Mouse (Mus musculus) embryonic facial prominence, embryonic 15.5 days (tissue): ENCODE data around the gene Gm13769. TPM values are rescaled to one million over a fixed set of nuclear protein-coding genes. Genes with fewer than 3 reads are reported as not detected.
"Not testable (repeated sequence)": the region's sequence is repeated elsewhere in the genome, so short reads cannot be mapped to it uniquely, and the experiment has no call there.

Experiments
- ATAC-seq: fragments of 200-750 bp; cut with Nextera tagmentation; 2 replicates; pipeline ENCODE4 v1.8.0; 2017; ENCODE audit warnings: low read depth, moderate TSS enrichment; ENCODE audit not compliant: insufficient number of reproducible peaks, low FRiP score, low TSS enrichment
- H3K27ac ChIP-seq: fragments of 300-500 bp; sonication (generic); replicated peaks from 2 replicates; pipeline ENCODE4 v1.5.1; 2015; ENCODE audit warnings: mild to moderate bottlenecking, inconsistent platforms
- H3K27me3 ChIP-seq: fragments of 300-500 bp; sonication (generic); 2 replicates; pipeline ENCODE4 v1.6.1; 2015; ENCODE audit warnings: inconsistent platforms
- H3K36me3 ChIP-seq: fragments of 300-500 bp; sonication (generic); 2 replicates; pipeline ENCODE4 v1.6.1; 2015; ENCODE audit warnings: mild to moderate bottlenecking, inconsistent platforms
- H3K4me1 ChIP-seq: fragments of 300-500 bp; sonication (generic); 2 replicates; pipeline ENCODE4 v1.6.1; 2015; ENCODE audit warnings: inconsistent platforms
- H3K4me2 ChIP-seq: fragments of 300-500 bp; sonication (generic); replicated peaks from 2 replicates; pipeline ENCODE4 v1.6.1; 2015; ENCODE audit warnings: mild to moderate bottlenecking, inconsistent platforms
- H3K4me3 ChIP-seq: fragments of 300-500 bp; sonication (generic); replicated peaks from 2 replicates; pipeline ENCODE4 v1.5.1; 2015; ENCODE audit warnings: mild to moderate bottlenecking, inconsistent platforms
- H3K9ac ChIP-seq: fragments of 300-500 bp; sonication (generic); 2 replicates; pipeline ENCODE4 v1.6.1; 2015; ENCODE audit warnings: inconsistent platforms
- H3K9me3 ChIP-seq: fragments of 300-500 bp; sonication (generic); replicated peaks from 2 replicates; pipeline ENCODE4 v1.6.1; 2016; ENCODE audit warnings: inconsistent platforms
- WGBS: fragments of 180-500 bp; shearing (Covaris S2); methylation state at CpG from one replicate; pipeline ENCODE4 v1.1.7; 2015; 5-methylcytosine and 5-hydroxymethylcytosine counted together
- polyA plus RNA-seq: library from polyadenylated mRNA; unstranded; fragments of >200 nt; fragmentation: Nextera tagmentation; extraction: Ambion mirVana; gene quantifications from 2 replicates; pipeline ENCODE4 v1.2.1, GENCODE M21; 2015

Gene Gm13769
- polyA plus RNA-seq, result 0.29 and 0.33 TPM in 2 replicates

DNA sequence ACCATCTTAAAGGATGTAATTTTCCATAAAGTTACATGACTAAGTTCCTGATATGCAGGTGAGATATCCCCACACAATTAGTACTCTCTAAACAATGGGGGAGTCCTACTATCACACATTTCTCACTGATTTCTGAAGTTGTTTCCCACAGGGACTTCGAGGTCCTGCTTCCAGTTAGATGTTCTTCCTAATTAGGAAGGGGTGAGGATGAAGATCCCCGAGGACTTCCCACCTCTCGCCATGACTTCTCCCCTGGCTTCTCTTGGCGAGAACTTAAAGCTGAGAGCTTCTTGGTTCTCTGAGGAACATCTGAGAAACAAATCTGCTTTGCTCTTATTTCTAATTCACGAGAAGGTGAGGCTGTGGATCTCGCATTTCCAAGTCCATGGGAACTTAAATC lies at the start of gene Gm13769:
TSS of gene Gm13769 (plus strand) at position 301 of the 400 bp plus-strand sequence.
- not testable (repeated sequence) for H3K27me3 ChIP-seq, H3K4me1 ChIP-seq, H3K36me3 ChIP-seq, H3K9ac ChIP-seq, H3K4me2 ChIP-seq, H3K4me3 ChIP-seq, H3K9me3 ChIP-seq, ATAC-seq, H3K27ac ChIP-seq
- WGBS, result no CpG with 5 or more reads among the region's 6 CpGs

- no peaks in the 10 kb centered on the region for H3K4me1 ChIP-seq
- 81% methylated on average over 6 of the region's 6 CpGs for WGBS
- H3K36me3 ChIP-seq, result no peaks in the 10 kb centered on the region
- no peak within 1 kb of the TSS for H3K27ac ChIP-seq
- no peak within 1 kb of the TSS for H3K4me3 ChIP-seq
- no peak within 1 kb of the TSS for H3K4me2 ChIP-seq
- no peak within 1 kb of the TSS for H3K9ac ChIP-seq
- no peak for ATAC-seq
- no peaks in the 10 kb centered on the region for H3K27me3 ChIP-seq
- no peaks in the 10 kb centered on the region for H3K9me3 ChIP-seq
These were observed 29.3 kb upstream of the Gm13769 start, which contains the start of gene Olfr1272 for GRCm38 (mm10) chr2:90292741-90293140. Gene Olfr1272, minus strand, starts transcription at chr2:90292841.

GRCm38 (mm10) chr2:90346694-90347093 lies 24.7 kb downstream of the Gm13769 start:
- not testable (repeated sequence) for H3K9me3 ChIP-seq, H3K36me3 ChIP-seq, H3K9ac ChIP-seq, H3K4me3 ChIP-seq, ATAC-seq, H3K4me2 ChIP-seq, H3K27ac ChIP-seq, H3K27me3 ChIP-seq, H3K4me1 ChIP-seq
- WGBS, result no CpG with 5 or more reads among the region's 4 CpGs

DNA sequence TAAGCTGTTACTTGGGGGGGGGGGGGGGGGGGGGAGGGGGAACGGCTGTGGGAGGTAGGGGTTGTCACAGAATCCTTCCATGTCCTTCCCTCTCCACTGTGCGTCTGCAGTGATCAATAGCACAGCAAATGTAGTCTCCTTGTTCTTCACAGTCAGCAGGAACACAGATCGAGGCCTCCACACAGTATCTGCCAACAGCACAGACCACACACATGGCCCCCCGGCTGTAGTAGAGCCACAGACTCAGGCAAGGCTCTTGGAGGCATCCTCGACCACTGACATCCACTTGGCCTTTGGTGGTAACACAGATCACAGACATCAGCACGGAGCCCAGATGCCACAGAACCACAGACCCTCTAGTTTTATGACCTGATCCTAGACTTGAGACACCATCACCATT lies 29.0 kb downstream of the Gm13769 start:
- no CpG with 5 or more reads among the region's 6 CpGs for WGBS
- not testable (repeated sequence) for H3K36me3 ChIP-seq, H3K9ac ChIP-seq, ATAC-seq, H3K27me3 ChIP-seq, H3K4me1 ChIP-seq, H3K4me3 ChIP-seq, H3K4me2 ChIP-seq, H3K9me3 ChIP-seq, H3K27ac ChIP-seq

- not testable (repeated sequence) for H3K4me2 ChIP-seq, H3K36me3 ChIP-seq, H3K9ac ChIP-seq, H3K4me1 ChIP-seq, ATAC-seq, H3K27me3 ChIP-seq, H3K4me3 ChIP-seq, H3K9me3 ChIP-seq, H3K27ac ChIP-seq
- no CpG with 5 or more reads among the region's 3 CpGs for WGBS
These were observed 29.5 kb downstream of the Gm13769 start for GRCm38 (mm10) chr2:90351540-90351939.

DNA sequence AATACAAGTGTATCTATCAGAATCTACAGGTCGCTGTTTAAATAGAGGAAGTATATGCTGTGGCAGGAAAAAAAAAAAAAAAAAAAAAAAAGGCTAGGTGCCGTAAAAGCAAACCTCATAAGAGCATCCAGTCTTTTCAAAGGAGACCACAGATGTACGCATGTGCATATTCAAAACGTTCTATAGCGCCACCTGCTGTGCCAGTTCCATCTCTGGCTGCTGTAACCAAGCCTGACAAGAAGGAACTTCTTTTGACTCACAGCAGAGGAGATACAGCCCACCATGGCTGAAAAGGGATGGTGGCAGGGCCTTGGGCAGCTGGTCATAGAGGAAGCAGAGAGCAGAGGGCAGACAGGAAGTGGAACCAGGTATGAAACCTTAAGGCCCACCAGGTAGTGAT lies 37.2 kb downstream of the Gm13769 start:
- WGBS, result no CpG with 5 or more reads among the region's 5 CpGs
- not testable (repeated sequence) for H3K4me3 ChIP-seq, H3K9me3 ChIP-seq, H3K27ac ChIP-seq, H3K36me3 ChIP-seq, ATAC-seq, H3K4me2 ChIP-seq, H3K4me1 ChIP-seq, H3K27me3 ChIP-seq, H3K9ac ChIP-seq

DNA sequence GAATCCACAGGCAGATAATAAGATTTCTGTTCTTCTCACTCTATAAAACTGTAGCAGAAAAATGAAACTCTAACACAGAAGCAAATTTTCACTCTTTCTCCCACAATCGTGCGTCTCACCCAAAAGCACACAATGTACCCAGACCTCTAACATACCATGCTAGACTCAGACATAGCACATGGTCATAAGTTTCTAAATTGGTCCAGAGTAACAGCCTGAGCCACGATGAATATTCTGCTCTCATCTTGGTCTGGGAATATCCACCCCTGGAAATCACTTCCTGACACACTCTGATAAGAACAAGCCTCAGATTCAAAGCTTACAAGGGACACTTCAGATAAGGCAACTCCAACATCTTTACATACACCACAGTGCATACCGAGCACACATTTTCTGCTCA lies 38.2 kb downstream of the Gm13769 start:
- not testable (repeated sequence) for H3K4me2 ChIP-seq, H3K4me3 ChIP-seq, H3K9me3 ChIP-seq, H3K36me3 ChIP-seq, H3K27ac ChIP-seq, H3K9ac ChIP-seq, H3K4me1 ChIP-seq, H3K27me3 ChIP-seq, ATAC-seq
- no CpG with 5 or more reads among the region's 4 CpGs for WGBS

Other genes starting within 250 kb of the Gm13769 start
- not detected in 2 replicates for gene Olfr1269, start 200.8 kb upstream of the Gm13769 start, polyA plus RNA-seq
- gene Olfr32, start 179.9 kb upstream of the Gm13769 start, polyA plus RNA-seq, result 0.17 and 0.67 TPM in 2 replicates
- gene Olfr1270, start 169.1 kb upstream of the Gm13769 start, polyA plus RNA-seq, result 0.04 TPM in 1 of 2 replicates, not detected in the other
- not detected in 2 replicates for gene Olfr1506, start 97.7 kb upstream of the Gm13769 start, polyA plus RNA-seq
- 0.05 TPM in 1 of 2 replicates, not detected in the other for gene Olfr142, start 64.6 kb upstream of the Gm13769 start, polyA plus RNA-seq
- gene Olfr1271, start 51.2 kb upstream of the Gm13769 start, polyA plus RNA-seq, result 0.07 and 0.13 TPM in 2 replicates
- not detected in 2 replicates for gene Olfr1272, start 29.4 kb upstream of the Gm13769 start, polyA plus RNA-seq
- gene Olfr1274-ps, start 76.5 kb downstream of the Gm13769 start, polyA plus RNA-seq, result 0.14 and 0.49 TPM in 2 replicates